Mouse (Mus musculus) heart, adult 2 months (tissue): ENCODE measurements at regions not wholly inside any gene's neighbourhood (a gene's known extent, or its start where the extent isn't known, plus 50 kb on each side); places are given as distances from the start of the nearest gene placed in this dataset.

Source experiments
- CTCF ChIP-seq: fragments of 200-600 bp; IDR thresholded peaks from 2 replicates; pipeline ENCODE4 v1.8.1; 2022; ENCODE audit warnings: antibody characterized with exemption, mild to moderate bottlenecking, moderate library complexity
- EP300 ChIP-seq: fragments of 200-500 bp; IDR thresholded peaks from 2 replicates; pipeline ENCODE4 v1.6.1; 2011; ENCODE audit warnings: low read depth, low read length, control low read depth; ENCODE audit not compliant: insufficient read depth
- POLR2A ChIP-seq: fragments of 200-500 bp; IDR thresholded peaks from 2 replicates; pipeline ENCODE4 v1.6.1; 2011; ENCODE audit warnings: mild to moderate bottlenecking, low read depth, low read length, control low read depth; ENCODE audit not compliant: insufficient read depth

GRCm38 (mm10) chr8:48951412-48951811, 107.7 kb upstream of the Tenm3 start:
- TF ChIP-seq CTCF: no peak
- TF ChIP-seq POLR2A: no peak
- no peak for TF ChIP-seq EP300
